Mouse (Mus musculus): ENCODE results near the gene Lin28b. TPM values are rescaled to one million over a fixed set of nuclear protein-coding genes. Genes with fewer than 3 reads are reported as not detected.

Lin28b gene
- total and polyA plus RNA-seq, 3 experiments, result not detected

DNA sequence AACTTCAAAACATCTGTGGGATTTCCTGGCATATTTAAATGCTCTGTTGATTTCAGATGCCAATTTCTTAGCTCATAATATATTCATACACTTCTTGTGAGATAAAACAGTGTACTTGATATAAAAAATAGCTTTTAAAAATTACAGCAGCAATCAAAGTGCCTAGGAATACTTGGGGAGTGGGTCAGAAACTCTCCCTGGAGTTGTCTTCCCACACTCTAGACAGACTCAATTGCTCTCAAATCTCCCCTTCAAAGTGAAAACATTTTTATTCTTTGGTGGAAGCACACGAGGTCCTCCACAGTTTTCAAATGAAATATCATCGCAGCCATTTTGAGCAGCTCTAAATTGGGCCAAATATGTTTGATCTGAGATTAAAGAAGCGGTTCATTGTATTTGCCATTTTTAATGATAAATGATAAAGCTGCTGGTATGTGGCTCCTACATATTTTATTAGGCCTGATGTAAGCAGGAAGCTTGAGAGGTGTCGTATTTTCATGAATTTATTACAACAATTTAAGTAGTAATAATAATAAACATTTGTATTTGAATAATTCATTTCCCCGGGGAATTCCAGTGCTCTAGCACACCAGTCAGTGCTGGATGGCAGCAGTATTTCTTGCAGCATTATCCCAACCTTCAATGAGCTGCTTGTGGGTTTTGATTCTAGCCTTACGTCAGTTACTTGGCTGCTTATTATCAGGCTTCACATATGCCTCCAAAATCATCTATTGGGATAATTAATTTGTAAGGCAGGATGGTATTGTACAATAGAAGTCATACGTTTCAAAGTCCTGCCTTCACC lies 157.8 kb downstream of the Lin28b start:
- no peak overlapping the region for H3K9ac ChIP-seq (ENCODE audit: control insufficient read depth, low read depth, low read length, poor library complexity, severe bottlenecking)
- H3K36me3 ChIP-seq (ENCODE audit: control insufficient read depth in 1 of 2, insufficient read depth in 2 of 2, low read length in 2 of 2), result no peaks in the 10 kb centered on the region
- no peaks in the 10 kb centered on the region for H3K9me3 ChIP-seq (replicated peaks; ENCODE audit: insufficient read depth, low read length)
- TF ChIP-seq JUND (IDR thresholded peaks at IDR 0.05; ENCODE audit: low read depth, low read length), result no peak
- no peak for TF ChIP-seq CHD2 (IDR thresholded peaks at IDR 0.05; ENCODE audit: low read length)
- no peak for TF ChIP-seq POLR2AphosphoS2 (IDR thresholded peaks at IDR 0.05; ENCODE audit: low read length)
- TF ChIP-seq SMC3 (IDR thresholded peaks at IDR 0.05; ENCODE audit: low read depth, low read length), result no peak
- no peak for TF ChIP-seq POLR2AphosphoS5 (IDR thresholded peaks at IDR 0.05; ENCODE audit: borderline replicate concordance, low read depth, low read length)
- no peak for TF ChIP-seq SIN3A (IDR thresholded peaks at IDR 0.05; ENCODE audit: low read length)
- TF ChIP-seq ELF1 (IDR thresholded peaks at IDR 0.05; ENCODE audit: low read depth, low read length), result no peak
- no peak for TF ChIP-seq USF2 (IDR thresholded peaks at IDR 0.05; ENCODE audit: borderline replicate concordance in 1 of 2, insufficient read depth in 1 of 2, low read depth in 1 of 2, low read length in 2 of 2)
- no peak for TF ChIP-seq TAL1 (IDR thresholded peaks at IDR 0.05; ENCODE audit: low read length)
- no peak for TF ChIP-seq RAD21 (IDR thresholded peaks at IDR 0.05; ENCODE audit: low read depth, low read length)
- TF ChIP-seq USF1 (IDR thresholded peaks at IDR 0.05; ENCODE audit: low read depth, low read length), result no peak
- TF ChIP-seq MAFK (IDR thresholded peaks at IDR 0.05; ENCODE audit: borderline replicate concordance, low read depth, low read length), result no peak
- no peak for TF ChIP-seq CHD1 (IDR thresholded peaks at IDR 0.05; ENCODE audit: low read depth, low read length)
- TF ChIP-seq TCF12 (IDR thresholded peaks at IDR 0.05; ENCODE audit: low read depth, low read length), result no peak
- TF ChIP-seq E2F4 (IDR thresholded peaks at IDR 0.05; ENCODE audit: borderline replicate concordance, low read depth, low read length), result no peak
- no peak for TF ChIP-seq MAZ (IDR thresholded peaks at IDR 0.05; ENCODE audit: low read depth, low read length)
- TF ChIP-seq ETS1 (IDR thresholded peaks at IDR 0.05; ENCODE audit: low read depth, low read length), result no peak
- no peak for TF ChIP-seq ZC3H11A (IDR thresholded peaks at IDR 0.05; ENCODE audit: low read depth, low read length)
- TF ChIP-seq NRF1 (IDR thresholded peaks at IDR 0.05; ENCODE audit: insufficient read depth, low read depth, low read length, poor library complexity, severe bottlenecking), result no peak
- TF ChIP-seq MEF2A (IDR thresholded peaks at IDR 0.05; ENCODE audit: extremely low read depth, insufficient replicate concordance, low read depth, low read length, poor library complexity, severe bottlenecking), result no peak
- H3K4me3 ChIP-seq (ENCODE audit: control insufficient read depth in 1 of 2, insufficient read depth in 1 of 2, low read depth in 2 of 2, low read length in 2 of 2), result no peak overlapping the region
- DNase-seq (ENCODE audit: low read depth, low spot score), result no peak
- H3K27me3 ChIP-seq (ENCODE audit: control insufficient read depth in 1 of 2, insufficient read depth in 2 of 2, low read length in 2 of 2), result peaks cover 0 to 1% of the 10 kb centered on the region in 2 experiments; a peak in 1 of 4 replicates
- no peaks in the 10 kb centered on the region for H3K4me1 ChIP-seq (ENCODE audit: control insufficient read depth in 1 of 2, insufficient read depth in 2 of 2, low read length in 2 of 2)
- no peaks in the 10 kb centered on the region for H3K79me2 ChIP-seq (ENCODE audit: control insufficient read depth, insufficient read depth, low read length, poor library complexity)
- H3K27ac ChIP-seq (ENCODE audit: control insufficient read depth, low read depth, low read length), result no peak overlapping the region

Other genes starting within 250 kb of the Lin28b start
- gene Bves, start 150.6 kb downstream of the Lin28b start, total RNA-seq (2012; rRNA removed), result not detected in 2 replicates
- gene Bves, start 150.6 kb downstream of the Lin28b start, polyA plus RNA-seq (2012; ENCODE audit: insufficient read depth in 1 of 2, insufficient read length in 2 of 2, low read depth in 1 of 2, low replicate concordance in 2 of 2, missing spikeins in 1 of 2), result not detected
- 7.6 and 10.8 TPM in 2 replicates for gene Hace1, start 91.4 kb upstream of the Lin28b start, total RNA-seq (2012; rRNA removed)
- 10 to 100 TPM in 1 of 2 experiments, not detected in 1; 10.1 TPM for gene Hace1, start 91.4 kb upstream of the Lin28b start, polyA plus RNA-seq (2012; ENCODE audit: insufficient read depth in 1 of 2, insufficient read length in 2 of 2, low read depth in 1 of 2, low replicate concordance in 2 of 2, missing spikeins in 1 of 2)